Mouse (Mus musculus): ENCODE measurements at regions not wholly inside any gene's neighbourhood (a gene's known extent, or its start where the extent isn't known, plus 50 kb on each side); places are given as distances from the start of the nearest gene placed in this dataset.

DNA sequence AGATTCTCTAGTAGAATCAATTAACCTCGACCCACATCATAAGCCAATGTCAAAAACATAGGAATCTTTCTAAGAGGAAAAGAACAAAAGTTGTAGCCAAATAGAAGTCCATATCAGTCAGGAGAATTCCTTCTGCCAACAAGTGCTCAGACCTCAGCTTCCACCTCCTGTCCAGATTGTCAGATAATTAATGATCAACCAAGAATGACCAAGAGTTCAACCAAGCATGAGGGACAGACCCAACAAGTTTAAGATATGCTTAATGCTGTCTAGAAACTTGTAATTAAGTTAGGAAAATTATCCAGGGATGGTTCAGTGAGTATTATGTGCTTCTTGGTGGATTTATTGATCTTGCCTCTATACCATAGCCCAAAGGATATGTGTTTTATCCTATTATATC is 238.6 kb downstream of the Nedd1 start:
- Histone ChIP-seq H3K27me3 (ENCODE audit: control insufficient read depth, insufficient read depth, insufficient read length) (no peaks in the 10 kb centered on the region), H3K36me3 (ENCODE audit: control insufficient read depth, insufficient read depth) (no peaks in the 10 kb centered on the region), H3ac (ENCODE audit: control insufficient read depth, insufficient read length, low read depth) (no peak overlapping the region), H3K79me3 (ENCODE audit: low read depth) (no peaks in the 10 kb centered on the region), H3K79me2 (ENCODE audit: control insufficient read depth, insufficient read depth) (no peaks in the 10 kb centered on the region), H3K4me3 (ENCODE audit: insufficient read depth, poor library complexity, severe bottlenecking) (no peak overlapping the region)
- TF ChIP-seq MYOD1 (IDR thresholded peaks at IDR 0.05; ENCODE audit: control insufficient read depth, insufficient read length, low read depth) (no peak), CEBPB (IDR thresholded peaks at IDR 0.05; ENCODE audit: low read depth) (no peak), FOSL1 (IDR thresholded peaks at IDR 0.05; ENCODE audit: insufficient read depth, low read length, poor library complexity, severe bottlenecking) (no peak), CTCF (IDR thresholded peaks at IDR 0.05; ENCODE audit: control insufficient read depth, insufficient read depth, insufficient read length) (no peak), MYOG (IDR thresholded peaks at IDR 0.05; ENCODE audit: control insufficient read depth, extremely low read depth, insufficient read length) (no peak), USF1 (IDR thresholded peaks at IDR 0.05; ENCODE audit: low read depth) (no peak), MAX (IDR thresholded peaks at IDR 0.05) (no peak)

DNA sequence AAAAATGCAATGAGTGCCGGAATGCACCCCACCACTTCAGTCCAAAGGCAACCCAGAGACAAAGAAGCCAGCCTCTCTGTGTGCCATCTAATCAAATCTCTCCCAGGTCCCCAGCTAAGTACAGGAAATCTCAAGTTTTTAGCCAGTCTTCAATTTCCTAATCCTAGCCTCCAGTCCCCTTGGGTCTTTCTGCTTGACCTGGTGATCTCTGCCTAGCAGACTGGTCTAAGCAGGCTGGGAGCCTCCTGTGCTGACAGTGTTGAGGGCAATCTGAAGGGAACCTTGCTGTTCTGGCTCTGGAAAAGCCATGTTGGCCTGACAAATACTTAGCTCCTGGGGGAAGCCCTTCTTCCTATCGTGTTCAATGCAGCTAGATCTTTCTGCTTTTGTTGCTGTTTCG is 248.9 kb downstream of the Nedd1 start:
- Histone ChIP-seq H3K27me3 (ENCODE audit: control insufficient read depth, insufficient read depth, insufficient read length) (no peaks in the 10 kb centered on the region), H3K36me3 (ENCODE audit: control insufficient read depth, insufficient read depth) (no peaks in the 10 kb centered on the region), H3ac (ENCODE audit: control insufficient read depth, insufficient read length, low read depth) (no peak overlapping the region), H3K79me3 (ENCODE audit: low read depth) (no peaks in the 10 kb centered on the region), H3K79me2 (ENCODE audit: control insufficient read depth, insufficient read depth) (no peaks in the 10 kb centered on the region), H3K4me3 (ENCODE audit: insufficient read depth, poor library complexity, severe bottlenecking) (no peak overlapping the region)
- TF ChIP-seq FOSL1 (IDR thresholded peaks at IDR 0.05; ENCODE audit: insufficient read depth, low read length, poor library complexity, severe bottlenecking), result no peak

DNA sequence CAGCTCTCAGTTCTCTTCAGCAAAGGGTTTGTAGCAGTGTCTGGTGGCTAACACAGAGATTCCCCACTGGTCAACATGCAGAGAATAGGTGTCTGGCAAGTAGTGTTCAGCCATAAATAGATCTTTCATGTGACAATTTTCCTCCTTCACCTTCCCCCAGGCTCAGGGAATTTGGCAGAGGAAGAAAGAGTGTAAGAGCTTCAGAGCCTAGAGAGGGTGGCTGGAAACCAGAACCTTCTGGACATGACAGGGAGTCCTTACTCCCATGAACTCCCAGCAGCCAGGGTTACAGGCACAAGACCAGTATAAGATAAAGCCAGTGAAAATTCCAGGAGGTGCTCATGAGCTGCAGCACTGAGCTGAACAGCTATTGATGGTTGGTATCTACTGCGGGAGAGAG is 251.1 kb downstream of the Nedd1 start:
- no peak for TF ChIP-seq USF1 (IDR thresholded peaks at IDR 0.05; ENCODE audit: low read depth)
- no peak for TF ChIP-seq CEBPB (IDR thresholded peaks at IDR 0.05; ENCODE audit: low read depth)
- TF ChIP-seq FOSL1 (IDR thresholded peaks at IDR 0.05; ENCODE audit: insufficient read depth, low read length, poor library complexity, severe bottlenecking), result no peak
- H3K79me3 ChIP-seq (ENCODE audit: low read depth), result no peaks in the 10 kb centered on the region
- no peak overlapping the region for H3K4me3 ChIP-seq (ENCODE audit: insufficient read depth, poor library complexity, severe bottlenecking)
- no peaks in the 10 kb centered on the region for H3K36me3 ChIP-seq (ENCODE audit: control insufficient read depth, insufficient read depth)
- no peaks in the 10 kb centered on the region for H3K79me2 ChIP-seq (ENCODE audit: control insufficient read depth, insufficient read depth)
- no peaks in the 10 kb centered on the region for H3K27me3 ChIP-seq (ENCODE audit: control insufficient read depth, insufficient read depth, insufficient read length)
- no peak overlapping the region for H3ac ChIP-seq (ENCODE audit: control insufficient read depth, insufficient read length, low read depth)

DNA sequence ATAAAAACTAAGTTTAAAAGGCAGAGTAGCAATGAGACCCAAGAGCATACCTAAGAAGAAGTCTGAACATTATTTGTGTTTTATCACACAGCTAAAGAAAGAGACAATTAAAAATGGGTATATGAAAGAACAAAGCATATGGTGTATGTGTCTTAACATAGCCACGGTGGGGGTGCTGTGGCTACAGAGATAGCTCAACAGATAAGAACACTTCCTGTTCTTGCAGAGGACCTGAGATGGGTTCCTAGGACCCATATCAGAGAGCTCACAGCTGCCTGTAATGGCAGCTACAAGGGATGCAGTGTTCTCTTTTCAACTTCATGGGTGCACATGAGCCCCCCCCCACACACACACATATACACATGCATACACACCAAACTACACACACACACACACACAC is 267.0 kb downstream of the Nedd1 start:
- Histone ChIP-seq H3K79me2 (ENCODE audit: control insufficient read depth, insufficient read depth) (no peaks in the 10 kb centered on the region), H3K79me3 (ENCODE audit: low read depth) (no peaks in the 10 kb centered on the region), H3ac (ENCODE audit: control insufficient read depth, insufficient read length, low read depth) (no peak overlapping the region), H3K36me3 (ENCODE audit: control insufficient read depth, insufficient read depth) (no peaks in the 10 kb centered on the region), H3K4me3 (ENCODE audit: insufficient read depth, poor library complexity, severe bottlenecking) (no peak overlapping the region), H3K27me3 (ENCODE audit: control insufficient read depth, insufficient read depth, insufficient read length) (no peaks in the 10 kb centered on the region)
- TF ChIP-seq CEBPB (IDR thresholded peaks at IDR 0.05; ENCODE audit: low read depth) (no peak), CTCF (IDR thresholded peaks at IDR 0.05; ENCODE audit: control insufficient read depth, insufficient read depth, insufficient read length) (no peak), MYOG (IDR thresholded peaks at IDR 0.05; ENCODE audit: control insufficient read depth, extremely low read depth, insufficient read length) (no peak), FOSL1 (IDR thresholded peaks at IDR 0.05; ENCODE audit: insufficient read depth, low read length, poor library complexity, severe bottlenecking) (no peak), MAX (IDR thresholded peaks at IDR 0.05) (no peak), USF1 (IDR thresholded peaks at IDR 0.05; ENCODE audit: low read depth) (no peak), MYOD1 (IDR thresholded peaks at IDR 0.05; ENCODE audit: control insufficient read depth, insufficient read length, low read depth) (no peak)

DNA sequence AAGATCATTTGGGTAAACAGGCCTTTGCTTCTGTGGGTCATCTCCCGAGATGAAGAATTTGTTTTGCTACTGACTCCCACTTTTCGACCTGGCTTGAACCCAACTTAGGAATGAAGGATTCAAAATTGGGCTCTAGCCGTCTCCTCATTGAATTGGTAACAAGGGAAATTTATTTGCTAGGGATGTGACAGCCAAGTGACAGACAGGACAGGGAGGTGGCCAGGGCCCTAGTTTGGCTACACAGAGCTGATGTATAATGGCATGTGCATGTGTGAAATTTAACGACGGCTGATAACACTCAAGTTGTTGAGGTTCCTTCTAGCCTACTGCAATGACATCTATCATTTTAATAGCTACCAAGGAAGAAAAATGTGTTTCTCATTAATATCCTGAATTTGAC is 268.7 kb downstream of the Nedd1 start:
- Histone ChIP-seq H3K36me3 (ENCODE audit: control insufficient read depth, insufficient read depth) (no peaks in the 10 kb centered on the region), H3K27me3 (ENCODE audit: control insufficient read depth, insufficient read depth, insufficient read length) (no peaks in the 10 kb centered on the region), H3K79me2 (ENCODE audit: control insufficient read depth, insufficient read depth) (no peaks in the 10 kb centered on the region), H3ac (ENCODE audit: control insufficient read depth, insufficient read length, low read depth) (no peak overlapping the region), H3K79me3 (ENCODE audit: low read depth) (no peaks in the 10 kb centered on the region), H3K4me3 (ENCODE audit: insufficient read depth, poor library complexity, severe bottlenecking) (no peak overlapping the region)
- no peak for TF ChIP-seq CTCF (IDR thresholded peaks at IDR 0.05; ENCODE audit: control insufficient read depth, insufficient read depth, insufficient read length)

DNA sequence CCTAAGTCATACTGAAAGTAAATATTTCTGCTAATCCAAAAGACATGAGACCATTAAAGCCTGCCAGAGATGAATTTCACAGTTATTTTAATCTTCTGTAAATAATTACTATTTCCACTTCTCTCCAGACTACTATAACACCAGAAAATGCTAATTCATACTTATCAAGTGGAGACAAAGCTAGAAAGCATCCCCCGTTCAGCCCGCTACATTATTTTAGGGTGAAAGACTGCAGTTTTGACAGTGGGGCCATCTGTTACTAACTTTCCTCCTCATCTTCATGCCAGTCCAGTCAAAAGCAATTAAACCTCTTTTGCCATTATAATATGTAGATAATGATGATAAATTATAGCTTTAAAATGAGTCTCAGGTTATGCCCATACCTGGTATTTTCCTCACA is 276.3 kb downstream of the Nedd1 start:
- H3K79me2 ChIP-seq (ENCODE audit: control insufficient read depth, insufficient read depth), result no peaks in the 10 kb centered on the region
- no peak overlapping the region for H3K4me3 ChIP-seq (ENCODE audit: insufficient read depth, poor library complexity, severe bottlenecking)
- TF ChIP-seq MYOG (IDR thresholded peaks at IDR 0.05; ENCODE audit: control insufficient read depth, extremely low read depth, insufficient read length) (no peak), MAX (IDR thresholded peaks at IDR 0.05) (no peak), MYOD1 (IDR thresholded peaks at IDR 0.05; ENCODE audit: control insufficient read depth, insufficient read length, low read depth) (no peak), USF1 (IDR thresholded peaks at IDR 0.05; ENCODE audit: low read depth) (no peak), CTCF (IDR thresholded peaks at IDR 0.05; ENCODE audit: control insufficient read depth, insufficient read depth, insufficient read length) (no peak), FOSL1 (IDR thresholded peaks at IDR 0.05; ENCODE audit: insufficient read depth, low read length, poor library complexity, severe bottlenecking) (no peak), CEBPB (IDR thresholded peaks at IDR 0.05; ENCODE audit: low read depth) (no peak)
- no peaks in the 10 kb centered on the region for H3K27me3 ChIP-seq (ENCODE audit: control insufficient read depth, insufficient read depth, insufficient read length)
- H3K79me3 ChIP-seq (ENCODE audit: low read depth), result no peaks in the 10 kb centered on the region
- no peaks in the 10 kb centered on the region for H3K36me3 ChIP-seq (ENCODE audit: control insufficient read depth, insufficient read depth)
- no peak overlapping the region for H3ac ChIP-seq (ENCODE audit: control insufficient read depth, insufficient read length, low read depth)
